Mouse (Mus musculus): ENCODE results near the gene Plac8.

Gene Plac8

DNA sequence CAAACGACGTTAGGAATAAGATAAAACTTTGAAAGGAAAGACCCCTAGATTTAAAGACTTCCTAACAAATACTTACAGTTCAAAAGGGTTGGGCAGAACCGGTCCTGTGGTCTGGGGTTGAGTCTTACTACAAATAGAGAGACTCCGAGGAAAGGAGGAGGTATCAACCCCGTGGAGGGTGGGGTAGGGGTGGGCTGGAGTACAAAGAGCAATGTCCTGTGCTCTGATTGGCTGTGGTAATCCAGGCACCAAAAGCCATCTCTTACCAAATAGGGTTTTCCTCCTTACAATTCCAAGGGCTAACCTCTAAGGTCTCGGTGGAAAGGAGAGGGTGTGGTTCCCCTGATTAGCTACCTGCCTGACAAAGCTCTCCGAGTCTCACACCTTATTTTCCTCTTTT is at the start of gene Plac8:
Gene Plac8 (minus strand): TSS at position 177 of the 400 bp plus-strand sequence.
- no peak for DNase-seq (ENCODE audit: low spot score in 2 of 2)

DNA sequence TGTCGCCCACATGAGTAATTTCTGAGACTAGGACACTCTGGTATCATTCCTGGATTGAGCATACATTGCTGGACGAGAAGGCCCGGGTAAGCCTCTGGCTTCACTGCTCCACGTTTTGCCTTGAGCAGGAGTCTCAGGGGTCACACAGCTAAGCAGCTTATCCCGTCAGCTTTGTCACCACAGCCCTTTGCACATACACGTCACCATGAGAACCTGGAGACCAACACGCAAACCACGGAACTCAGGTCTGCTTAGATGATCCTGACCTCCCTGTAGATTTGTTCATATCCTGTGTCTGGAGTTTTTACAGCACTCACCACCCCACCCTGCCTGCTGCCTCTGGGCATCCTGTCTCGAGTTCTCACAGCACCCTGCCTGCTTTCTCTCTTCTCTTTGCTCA is 48.9 kb upstream of the Plac8 start:
- no peak for DNase-seq (ENCODE audit: low spot score in 2 of 2)

DNA sequence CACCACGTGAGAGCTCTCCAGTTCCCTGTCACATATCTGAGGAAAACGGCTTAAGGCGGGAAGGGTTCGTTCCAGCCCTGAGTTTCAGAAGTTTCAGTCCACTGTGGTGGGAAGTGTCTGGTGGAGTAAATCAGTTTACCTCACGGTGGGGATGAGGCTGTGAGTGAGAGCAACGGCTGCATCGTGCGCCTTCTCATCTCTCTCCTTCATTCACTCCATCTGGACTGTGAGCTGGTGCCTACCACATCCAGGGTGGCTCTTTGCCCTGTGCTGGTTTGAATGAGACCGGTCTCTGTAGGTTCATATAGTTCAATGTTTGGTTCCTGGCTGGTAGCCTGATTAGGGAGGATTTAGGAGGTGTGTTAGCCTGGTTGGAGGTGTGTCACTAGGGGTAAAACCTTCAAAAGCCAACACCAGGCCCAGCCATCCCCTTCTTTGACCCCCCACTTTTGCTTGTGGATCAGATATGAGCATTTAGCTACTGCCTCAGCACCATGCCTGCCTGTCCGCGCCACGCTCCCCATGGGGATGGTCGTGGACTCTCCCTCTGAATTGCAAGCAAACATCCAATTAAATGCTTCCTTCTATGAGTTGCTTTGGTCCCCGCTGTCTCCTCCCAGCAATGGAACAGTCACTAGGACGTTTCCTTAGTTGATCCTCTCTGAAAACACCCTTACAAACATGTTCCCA is 47.7 kb upstream of the Plac8 start:
- no peak for DNase-seq (ENCODE audit: low spot score in 2 of 2)

DNA sequence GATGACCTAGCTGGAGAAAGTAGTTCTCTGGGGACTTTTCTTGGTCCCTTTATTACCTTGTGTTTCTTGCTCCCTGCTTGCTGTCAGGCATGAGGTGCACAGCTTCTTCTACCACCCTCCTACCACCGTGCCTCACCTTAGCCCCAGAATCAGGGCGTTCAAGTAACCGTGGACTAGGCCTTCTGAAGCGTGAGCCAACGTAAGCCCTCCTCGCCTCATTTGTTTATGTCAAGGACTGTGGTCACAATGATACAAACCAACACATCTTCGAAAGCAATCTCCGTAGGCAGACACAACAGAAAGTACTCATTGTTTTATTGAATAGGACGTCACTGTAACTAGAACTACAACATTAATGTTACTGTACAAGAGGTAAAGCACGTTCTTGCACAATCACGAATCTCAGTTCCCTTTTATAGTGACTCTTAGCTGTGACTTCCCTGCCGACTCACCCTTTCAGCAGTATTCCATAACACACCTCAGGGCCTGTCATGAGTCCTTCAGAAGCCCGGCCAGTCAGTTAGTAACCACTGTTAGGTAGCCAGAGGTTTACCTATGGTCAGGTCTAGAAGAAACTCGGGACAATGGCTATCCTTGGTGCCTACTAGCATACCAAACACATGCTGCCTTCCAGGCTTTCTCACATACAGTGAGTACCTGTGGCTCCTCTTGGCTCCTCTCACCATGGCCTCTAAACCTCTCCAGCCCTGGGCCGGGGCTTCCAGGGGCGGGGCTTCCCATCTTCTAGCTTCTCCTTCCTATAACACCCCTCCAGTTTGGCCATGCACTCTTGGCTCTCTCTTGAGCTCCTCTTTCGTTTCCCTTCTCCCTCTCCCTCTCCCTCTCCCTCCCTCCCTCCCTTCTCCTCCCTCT is 42.1 kb upstream of the Plac8 start:
- DNase-seq (ENCODE audit: low spot score in 2 of 2): no peak

DNA sequence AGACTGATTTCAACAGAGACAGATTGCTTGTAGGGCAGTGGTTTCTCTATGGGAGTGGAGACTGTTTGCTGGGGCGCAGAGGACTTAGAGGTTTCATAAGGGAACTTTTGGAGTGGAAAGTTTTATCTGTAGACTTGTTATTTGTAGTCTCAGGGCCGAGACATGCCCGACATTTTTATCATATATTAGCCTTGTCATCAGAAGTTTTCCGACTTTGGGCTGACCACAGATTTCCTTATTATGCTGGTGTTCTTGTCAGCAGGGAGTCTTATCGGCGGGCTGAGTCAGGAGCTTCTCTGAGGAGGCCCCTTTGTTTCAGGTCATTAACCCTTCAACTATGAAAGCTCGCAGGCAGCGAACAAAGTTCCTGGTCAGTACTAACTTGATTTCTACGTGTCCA is 35.8 kb upstream of the Plac8 start:
- no peak for DNase-seq (ENCODE audit: low spot score in 2 of 2)

DNA sequence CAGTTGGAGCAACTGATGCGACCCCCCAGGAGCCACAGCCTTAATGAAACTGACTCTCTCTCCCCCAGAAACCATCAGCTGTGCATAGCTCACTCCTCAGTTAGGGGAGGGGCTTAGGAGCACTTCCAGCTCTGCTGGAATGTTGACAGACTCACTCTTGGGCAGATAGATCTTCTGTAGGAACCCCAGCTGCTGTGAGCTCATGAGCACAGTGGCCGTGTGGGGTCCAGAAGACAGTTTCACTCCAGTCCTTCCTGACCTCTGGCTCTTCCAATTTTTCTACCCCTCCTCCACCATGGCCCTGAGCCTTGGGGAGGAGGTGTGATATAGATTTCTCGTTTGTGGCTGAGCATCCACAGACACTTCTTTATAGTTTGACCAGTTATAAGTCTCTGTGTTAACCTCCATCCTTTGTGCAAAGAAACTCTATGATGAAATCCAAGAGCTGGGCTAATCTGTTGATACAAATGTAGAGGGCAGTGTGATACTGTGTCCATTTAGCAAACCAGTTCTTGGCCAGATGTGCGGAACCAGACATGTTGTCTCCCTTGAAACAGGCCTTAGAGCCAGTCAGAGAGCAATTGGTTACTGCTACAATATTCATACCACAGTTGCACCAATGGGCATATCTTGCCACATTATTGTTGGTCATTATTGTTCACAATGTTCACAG is 35.2 kb upstream of the Plac8 start:
- no peak for DNase-seq (ENCODE audit: low spot score in 2 of 2)

DNA sequence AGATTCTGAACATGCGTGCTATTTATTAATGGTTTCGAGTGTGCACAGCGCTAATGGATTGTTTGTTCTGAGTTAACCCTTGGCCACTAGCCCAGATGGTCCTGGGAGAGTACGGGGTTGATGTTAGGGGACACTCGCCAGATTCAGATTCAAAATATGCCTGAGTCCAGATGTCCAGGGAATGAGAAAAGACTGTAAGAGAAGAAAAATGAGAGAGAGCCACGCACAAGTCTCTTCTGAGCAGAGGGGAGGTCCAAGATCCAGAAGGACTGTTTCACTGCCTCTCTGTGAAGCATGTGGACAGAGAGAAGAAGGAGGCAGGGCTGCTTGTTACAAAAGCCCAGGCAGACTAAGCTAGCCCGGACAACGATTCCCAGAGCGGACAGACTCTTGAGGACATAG is 33.8 kb upstream of the Plac8 start:
- no peak for DNase-seq (ENCODE audit: low spot score in 2 of 2)

DNA sequence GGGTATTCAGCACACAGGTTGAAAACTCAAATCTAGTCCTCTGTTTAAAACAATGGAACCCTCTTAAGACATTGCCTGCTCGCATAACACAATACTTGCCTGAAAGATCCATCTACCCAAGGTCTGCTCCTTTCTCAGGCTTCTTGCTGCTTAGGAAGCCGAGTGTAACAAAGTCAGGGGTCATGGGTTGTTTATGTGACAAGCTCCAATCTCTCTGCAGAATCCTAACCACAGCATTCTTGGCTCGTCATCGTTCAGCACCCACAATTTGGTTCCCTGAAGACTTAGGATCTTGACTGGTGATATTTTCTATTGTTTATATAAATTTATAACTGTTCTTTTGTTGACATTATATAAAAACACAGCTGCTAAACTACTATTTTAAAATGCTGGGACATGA is 32.0 kb upstream of the Plac8 start:
- DNase-seq (ENCODE audit: low spot score in 2 of 2): no peak

DNA sequence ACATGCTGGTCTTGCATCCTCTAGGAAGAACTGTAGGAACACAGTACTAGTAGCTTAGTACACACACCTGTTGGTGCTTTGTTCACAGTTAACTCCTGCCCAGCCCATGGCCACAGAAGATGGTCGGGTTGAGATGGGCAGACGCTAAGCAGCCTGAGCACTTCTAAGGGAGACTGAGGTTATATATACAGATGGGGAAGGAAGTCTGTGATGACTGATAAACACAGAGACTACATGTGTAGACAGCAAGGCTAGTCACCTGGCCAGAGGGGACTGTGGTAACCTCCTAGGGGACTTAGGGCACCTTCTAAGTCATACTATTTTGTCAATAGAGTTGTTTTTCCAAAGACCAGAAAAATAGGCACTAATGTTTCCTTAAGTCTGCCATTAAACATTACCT is 29.8 kb upstream of the Plac8 start:
- DNase-seq (ENCODE audit: low spot score in 2 of 2): no peak

DNA sequence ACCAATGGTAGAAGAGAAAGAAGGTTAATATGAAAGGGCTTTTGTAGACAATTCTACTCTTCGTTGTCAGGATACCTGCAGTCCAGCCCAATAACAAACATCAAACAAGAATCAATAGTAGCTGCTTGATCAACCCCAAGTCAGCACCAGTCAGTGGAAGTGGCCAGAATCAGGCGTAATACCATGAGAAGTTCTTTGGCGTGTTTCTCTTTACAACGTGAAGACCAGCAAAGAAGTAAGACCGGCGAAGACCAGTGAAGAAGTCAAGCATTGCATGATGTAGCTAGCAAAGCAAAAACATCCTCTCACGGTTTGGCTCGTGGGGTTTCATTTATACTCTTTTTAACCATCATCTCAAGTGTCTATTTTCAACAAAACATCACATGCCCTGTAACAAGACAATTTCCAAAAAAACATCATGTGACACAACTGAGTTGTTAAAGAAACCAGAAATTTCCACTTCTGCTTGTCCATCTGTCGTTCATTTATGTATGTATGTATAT is 27.0 kb upstream of the Plac8 start:
- DNase-seq (ENCODE audit: low spot score in 2 of 2): no peak

DNA sequence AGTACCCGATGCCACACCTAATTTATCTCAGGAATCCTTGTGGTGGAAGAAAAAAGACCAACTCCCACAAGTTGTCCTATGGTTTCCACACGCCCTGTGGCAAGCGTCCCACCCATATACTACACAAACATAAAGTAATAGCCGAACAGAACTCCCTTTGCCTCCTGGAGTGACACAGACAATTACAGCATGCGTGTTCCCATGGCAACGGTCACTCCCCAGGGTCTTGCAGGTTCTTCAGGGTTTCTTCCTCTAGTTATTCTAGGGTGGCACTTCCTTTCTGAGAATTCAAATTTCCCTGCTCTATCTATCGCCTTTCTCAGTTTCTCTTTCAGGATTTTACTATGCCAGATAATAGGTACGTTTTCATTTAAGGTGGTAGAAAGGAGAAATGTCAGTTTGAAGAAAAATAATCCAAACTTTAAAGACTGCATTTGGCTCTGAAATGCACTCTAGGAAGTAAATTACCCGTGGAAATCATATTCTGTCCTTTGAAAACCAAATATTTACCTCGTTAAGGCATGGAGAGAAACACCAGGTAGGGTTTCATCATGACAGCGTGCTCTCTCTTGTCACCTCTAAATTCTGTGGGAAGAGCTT is 25.9 kb upstream of the Plac8 start:
- DNase-seq (ENCODE audit: low spot score in 2 of 2): no peak

DNA sequence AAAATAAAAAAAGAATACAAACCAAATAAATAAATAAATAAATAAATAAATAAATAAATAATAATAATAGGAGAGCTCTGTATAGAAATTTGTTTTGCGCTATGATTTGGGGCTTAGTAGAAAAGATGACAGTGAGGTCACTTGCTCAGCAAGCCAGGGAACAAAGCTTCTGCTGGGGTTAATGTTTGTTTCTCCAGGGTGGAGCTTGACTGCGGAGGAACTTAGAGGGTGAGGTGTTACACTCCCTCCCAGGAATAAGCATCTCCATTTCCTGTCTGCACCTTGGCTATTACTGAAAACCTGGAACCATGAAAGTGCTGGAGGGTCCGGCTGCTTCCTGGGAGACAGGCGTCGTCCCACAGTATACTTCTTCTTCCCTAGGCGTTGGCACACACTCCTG is 24.0 kb upstream of the Plac8 start:
- no peak for DNase-seq (ENCODE audit: low spot score in 2 of 2)

DNA sequence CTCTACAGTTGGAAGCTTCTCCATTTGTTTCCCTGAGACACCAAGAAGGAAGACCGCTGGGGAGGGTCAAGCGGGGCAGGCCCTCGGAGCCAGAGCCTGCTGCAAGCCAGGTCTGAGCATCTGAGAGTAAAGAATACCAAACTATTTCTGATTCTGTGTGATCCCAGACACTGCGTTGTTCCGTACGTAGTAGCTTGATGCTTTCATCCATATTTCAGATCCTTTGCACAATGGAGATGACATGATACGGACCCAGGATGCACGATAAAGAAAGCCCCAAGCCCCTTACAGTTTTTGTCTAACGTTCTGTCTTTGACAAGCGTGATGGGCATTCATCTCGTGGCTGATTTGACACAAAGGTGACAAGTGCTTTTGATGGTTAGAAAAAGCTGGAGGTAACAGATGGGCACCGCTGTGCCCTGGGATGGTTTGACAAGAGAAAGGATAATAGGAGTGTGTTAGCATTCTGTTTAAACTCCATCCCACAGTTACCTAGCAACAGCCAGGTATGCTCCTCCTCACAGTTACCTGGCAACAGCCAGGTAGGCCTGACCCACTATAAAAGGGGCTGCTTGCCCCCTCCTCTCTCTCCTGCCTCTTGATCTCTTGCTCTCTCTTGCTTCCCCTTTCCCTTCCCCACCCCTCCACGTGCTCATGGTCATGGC is 22.9 kb upstream of the Plac8 start:
- no peak for DNase-seq (ENCODE audit: low spot score in 2 of 2)

DNA sequence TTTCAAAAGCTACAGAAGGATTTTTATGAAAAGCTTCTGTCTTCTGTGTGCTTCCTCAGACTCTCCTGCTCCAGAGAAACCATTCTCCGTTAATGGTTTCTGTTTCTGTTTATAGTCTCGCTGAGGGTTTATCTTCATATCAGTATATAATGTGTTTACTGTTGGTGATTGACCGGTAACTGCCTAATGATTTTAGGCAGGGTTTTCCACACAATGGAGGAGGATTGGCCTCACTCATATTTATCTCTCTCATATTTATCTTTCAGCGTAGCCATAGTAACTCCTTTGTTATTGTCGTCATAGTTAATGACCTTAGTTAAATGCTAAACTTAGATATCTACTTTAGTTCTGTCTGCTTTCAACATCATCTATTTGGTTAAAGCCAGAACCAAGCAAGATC is 18.5 kb upstream of the Plac8 start:
- no peak for DNase-seq (ENCODE audit: low spot score in 2 of 2)

DNA sequence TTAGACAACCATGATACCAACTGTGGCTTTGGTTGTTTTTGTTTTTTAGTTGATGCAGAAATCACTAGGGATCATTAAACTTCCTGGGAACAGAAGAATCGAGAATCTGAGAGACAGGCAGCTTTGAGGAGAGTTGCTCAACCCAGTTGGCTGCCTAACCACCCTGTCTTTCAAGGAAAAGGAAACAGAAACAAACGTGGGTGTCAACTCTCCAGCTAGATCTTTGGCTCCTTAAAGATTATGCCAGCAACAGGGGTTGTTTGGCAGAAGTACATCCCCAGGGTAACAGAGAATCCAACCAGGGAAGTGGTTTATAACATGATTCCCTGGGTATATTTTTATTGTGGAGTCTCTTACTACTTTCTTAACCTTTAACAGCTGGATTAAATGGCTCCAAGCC is 15.6 kb upstream of the Plac8 start:
- DNase-seq (ENCODE audit: low spot score in 2 of 2): no peak

DNA sequence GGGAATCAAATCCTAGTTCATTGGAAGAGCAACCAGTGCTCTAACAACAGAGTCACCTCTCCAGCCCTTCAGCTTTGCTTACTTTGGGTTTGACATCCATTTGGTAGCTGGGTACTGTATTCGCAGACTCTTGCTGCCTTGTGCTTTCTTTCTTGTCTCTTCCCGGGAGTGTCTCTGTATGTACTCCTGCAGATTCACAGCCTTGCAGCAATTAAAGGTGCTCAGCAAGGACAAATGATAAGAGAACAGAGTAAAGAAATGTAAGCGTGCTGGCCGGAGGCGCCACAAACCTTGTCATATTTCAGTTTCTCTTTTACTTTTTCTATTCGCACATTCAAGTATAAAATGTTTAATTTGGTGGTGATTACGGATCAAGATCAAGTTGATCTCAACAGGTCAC is 15.1 kb upstream of the Plac8 start:
- no peak for DNase-seq (ENCODE audit: low spot score in 2 of 2)

DNA sequence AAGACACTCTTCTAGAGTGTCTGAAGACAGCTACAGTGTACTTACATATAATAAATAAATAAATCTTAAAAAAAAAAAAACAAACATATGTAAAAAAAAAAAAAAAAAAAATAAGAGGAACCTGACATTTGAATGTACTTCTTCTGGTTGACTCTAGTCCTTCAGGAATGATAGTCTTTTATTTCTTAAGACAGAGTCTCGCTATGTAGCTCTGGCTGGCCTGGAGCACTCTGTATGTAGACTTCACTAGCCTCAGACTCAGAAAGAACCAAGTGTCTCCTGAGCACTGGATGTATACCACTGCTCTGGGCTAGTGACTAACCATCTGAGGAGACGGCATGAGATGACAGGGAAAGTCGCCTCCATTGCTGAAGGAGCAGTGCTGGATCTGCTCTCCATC is 13.6 kb upstream of the Plac8 start:
- DNase-seq (ENCODE audit: low spot score in 2 of 2): no peak

DNA sequence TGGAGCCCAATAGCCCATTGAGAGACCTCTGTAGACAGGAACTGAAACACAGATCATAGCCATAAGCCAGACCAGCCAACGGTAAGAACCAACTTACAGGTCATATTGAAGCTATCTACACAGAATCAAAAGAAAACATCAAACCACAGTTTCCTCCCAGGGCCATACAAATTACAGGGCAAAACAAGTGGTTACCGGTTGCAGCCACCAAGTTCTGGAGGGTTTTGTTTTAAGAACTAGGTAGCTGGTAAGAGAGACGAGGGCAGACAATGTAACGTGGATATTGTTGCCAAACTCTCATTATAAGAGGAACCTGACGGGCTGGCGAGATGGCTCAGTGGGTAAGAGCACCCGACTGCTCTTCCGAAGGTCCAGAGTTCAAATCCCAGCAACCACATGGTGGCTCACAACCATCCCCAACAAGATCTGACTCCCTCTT is 13.2 kb upstream of the Plac8 start:
- DNase-seq (ENCODE audit: low spot score in 2 of 2): no peak

DNA sequence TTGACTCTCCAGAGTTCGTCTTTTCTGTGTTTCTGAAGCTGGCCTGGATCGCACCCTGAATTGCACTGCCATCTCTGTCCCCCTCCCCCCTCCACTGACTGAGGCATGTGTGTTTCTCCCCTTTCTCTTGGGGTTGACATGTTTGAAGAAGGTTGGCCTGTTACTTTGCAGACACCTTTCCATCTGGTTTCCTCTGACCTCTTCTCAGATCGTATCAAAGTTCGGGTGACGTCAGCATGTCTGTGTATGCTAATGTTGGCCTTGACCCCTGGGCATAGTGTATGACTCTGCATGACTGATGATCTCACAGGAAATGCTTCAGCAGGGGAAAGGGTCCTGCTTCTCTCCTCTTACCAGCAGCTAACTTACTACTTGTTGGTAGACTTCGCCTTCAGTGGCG is 11.0 kb upstream of the Plac8 start:
- DNase-seq (ENCODE audit: low spot score in 2 of 2): no peak

DNA sequence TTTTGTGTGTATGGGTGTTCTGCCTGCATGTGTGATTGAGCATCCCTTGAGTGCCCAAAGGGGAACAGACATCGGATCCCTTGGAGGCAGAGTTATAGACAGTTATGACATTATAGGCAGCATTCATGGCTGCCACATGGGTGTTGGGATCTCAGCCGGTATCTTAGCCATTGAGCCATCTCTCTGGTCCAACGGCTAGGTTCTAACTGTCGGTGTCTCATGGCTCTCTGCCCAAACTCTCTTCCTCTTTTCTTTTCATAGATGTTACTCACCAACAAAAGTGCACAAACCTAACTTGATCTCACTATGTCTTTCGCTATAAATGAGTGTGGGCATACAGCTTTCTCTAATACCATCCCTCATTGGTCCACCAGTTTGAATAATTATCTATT is 10.4 kb upstream of the Plac8 start:
- DNase-seq (ENCODE audit: low spot score in 2 of 2): no peak

DNA sequence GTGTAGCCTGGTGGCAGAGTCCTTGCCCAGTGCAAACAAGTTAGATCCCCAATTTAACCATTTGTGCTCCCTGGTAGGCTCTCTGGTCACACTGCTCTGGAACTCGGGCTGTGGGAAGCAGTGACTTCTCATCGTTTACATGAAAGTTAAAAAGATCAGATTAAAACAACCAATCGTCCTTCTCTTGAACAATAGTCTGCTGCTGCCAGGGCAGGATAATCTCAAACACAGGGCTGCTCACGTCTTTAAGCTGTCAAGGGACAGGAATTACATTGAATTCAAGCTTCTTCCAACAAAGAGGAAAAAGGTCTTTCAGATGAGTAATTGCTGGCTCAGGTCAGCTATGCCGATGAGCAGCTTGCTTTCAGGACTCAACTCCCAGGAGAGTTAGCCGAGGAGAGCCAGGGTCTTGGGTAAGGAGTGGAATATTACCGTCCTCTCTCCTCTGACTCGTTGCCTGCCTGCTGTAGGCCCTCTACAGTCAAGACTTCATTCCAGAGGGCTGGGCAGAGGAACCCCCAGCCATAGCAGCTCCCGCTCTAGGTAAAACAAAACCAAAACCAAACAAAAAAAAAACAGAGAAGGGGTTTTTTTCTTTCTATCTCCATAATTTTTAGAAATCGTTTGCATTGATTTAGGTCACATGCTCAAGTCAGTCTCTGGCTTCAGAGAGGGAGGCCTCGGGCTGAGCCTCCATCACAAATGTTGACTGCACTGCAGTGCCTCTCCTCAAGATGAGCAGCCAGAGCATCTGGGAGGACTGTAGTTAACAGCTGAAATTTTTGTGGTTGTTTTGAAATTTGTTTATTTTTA is 9.8 kb upstream of the Plac8 start:
- DNase-seq (ENCODE audit: low spot score in 2 of 2): no peak

Data from right cerebral cortex, postnatal 36 days (tissue).